Mouse (Mus musculus) C2C12 (cell line): ENCODE measurements around the gene Asic2. TPM values are rescaled to one million over a fixed set of nuclear protein-coding genes. Genes with fewer than 3 reads are reported as not detected.

Experiments
- H3K27me3 ChIP-seq: one replicate; pipeline ENCODE4 v1.6.1; 2011; ENCODE audit not compliant: control insufficient read depth, insufficient read depth, insufficient read length
- H3K36me3 ChIP-seq: one replicate; pipeline ENCODE4 v1.6.1; 2011; ENCODE audit not compliant: control insufficient read depth, insufficient read depth
- H3K4me3 ChIP-seq: one replicate; pipeline ENCODE4 v1.5.1; 2011; ENCODE audit warnings: mild to moderate bottlenecking, control low read depth; ENCODE audit not compliant: poor library complexity, insufficient read depth, severe bottlenecking
- H3K79me2 ChIP-seq: one replicate; pipeline ENCODE4 v1.6.1; 2011; ENCODE audit not compliant: control insufficient read depth, insufficient read depth
- H3K79me3 ChIP-seq: one replicate; pipeline ENCODE4 v1.6.1; 2011; ENCODE audit warnings: low read depth, control low read depth
- H3ac ChIP-seq: one replicate; pipeline ENCODE3; 2011; ENCODE audit warnings: low read depth; ENCODE audit not compliant: control insufficient read depth, insufficient read length
- CEBPB ChIP-seq: IDR thresholded peaks from one replicate; pipeline ENCODE4 v1.6.1; 2011; ENCODE audit warnings: low read depth, mild to moderate bottlenecking, control low read depth, moderate library complexity
- CTCF ChIP-seq: IDR thresholded peaks from one replicate; pipeline ENCODE4 v1.5.1; 2011; ENCODE audit not compliant: control insufficient read depth, insufficient read depth, insufficient read length
- FOSL1 ChIP-seq: IDR thresholded peaks from one replicate; pipeline ENCODE4 v1.8.0; 2011; ENCODE audit warnings: mild to moderate bottlenecking, low read length; ENCODE audit not compliant: poor library complexity, insufficient read depth, severe bottlenecking
- MAX ChIP-seq: IDR thresholded peaks from one replicate; pipeline ENCODE4 v1.6.1; 2011; ENCODE audit warnings: mild to moderate bottlenecking, control low read depth
- MYOD1 ChIP-seq: IDR thresholded peaks from one replicate; pipeline ENCODE4 v1.6.1; 2011; ENCODE audit warnings: low read depth; ENCODE audit not compliant: control insufficient read depth, insufficient read length
- MYOG ChIP-seq: IDR thresholded peaks from one replicate; pipeline ENCODE4 v1.6.1; 2011; ENCODE audit not compliant: control insufficient read depth, insufficient read length; ENCODE audit errors: extremely low read depth
- USF1 ChIP-seq: IDR thresholded peaks from one replicate; pipeline ENCODE4 v1.6.1; 2011; ENCODE audit warnings: low read depth, mild to moderate bottlenecking, control low read depth, moderate library complexity
- long read RNA-seq, 2 experiments: library from polyadenylated mRNA; unstranded; transcript quantifications; one replicate each; pipeline ENCODE4 v2.0.0; 2019 to 2020
- polyA plus RNA-seq: library from polyadenylated mRNA; unstranded; fragments of >200 nt; fragmentation: generic; extraction: Trizol; gene quantifications from one replicate; pipeline ENCODE4 v1.2.1, GENCODE M21; 2012; ENCODE audit warnings: missing spikeins

Asic2 gene
- not detected for polyA plus RNA-seq
- long read RNA-seq, experiment 1, result 0 reads
- long read RNA-seq, experiment 2, result 0 reads

DNA sequence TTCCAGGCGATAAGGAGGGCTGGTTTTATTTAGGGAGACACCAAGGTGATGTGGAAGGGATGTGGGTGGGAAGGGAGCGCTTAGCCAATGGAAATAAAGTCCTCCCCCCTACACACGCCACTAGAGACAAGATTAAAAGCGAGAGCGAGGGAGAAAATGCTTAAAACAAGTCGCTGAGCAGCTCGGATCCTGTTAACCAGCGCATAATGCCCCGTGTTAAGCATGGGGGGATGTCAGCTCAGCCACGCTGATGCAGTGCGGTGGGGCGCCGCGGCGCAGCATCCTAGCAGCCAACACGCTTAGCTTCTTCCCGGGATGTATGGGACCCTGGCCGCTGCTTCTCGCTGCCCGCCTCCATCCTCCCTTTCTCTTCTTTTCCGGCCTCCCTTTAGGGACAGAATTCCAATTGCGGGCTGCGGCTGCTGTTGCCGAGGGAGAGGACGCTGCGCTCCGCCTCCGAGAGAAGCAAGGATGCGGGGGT is at the start of gene Asic2:
Gene Asic2 (minus strand): TSS at position 57 of the 481 bp plus-strand sequence.
- no peaks in the 10 kb centered on the region for H3K79me2 ChIP-seq
- peaks cover 60% of the 10 kb centered on the region for H3K27me3 ChIP-seq
- H3K36me3 ChIP-seq, result no peaks in the 10 kb centered on the region
- H3K4me3 ChIP-seq, result no peak within 1 kb of the TSS
- TF ChIP-seq MYOG (no peak), USF1 (no peak), MYOD1 (no peak), CTCF (no peak), MAX (no peak), CEBPB (no peak), FOSL1 (no peak)
- no peak within 1 kb of the TSS for H3ac ChIP-seq
- H3K79me3 ChIP-seq, result no peaks in the 10 kb centered on the region

GRCm38 (mm10) chr11:82016181-82016780 is 48.0 kb upstream of the Asic2 start:
- H3K79me3 ChIP-seq, result no peaks in the 10 kb centered on the region
- H3K79me2 ChIP-seq, result no peaks in the 10 kb centered on the region
- H3K27me3 ChIP-seq, result no peaks in the 10 kb centered on the region
- TF ChIP-seq USF1, result no peak
- TF ChIP-seq MYOD1, result no peak
- no peak for TF ChIP-seq MAX
- no peak for TF ChIP-seq MYOG
- TF ChIP-seq FOSL1, result no peak
- TF ChIP-seq CEBPB, result no peak
- TF ChIP-seq CTCF, result no peak
- no peak overlapping the region for H3ac ChIP-seq
- H3K4me3 ChIP-seq, result no peak overlapping the region
- no peaks in the 10 kb centered on the region for H3K36me3 ChIP-seq

GRCm38 (mm10) chr11:82015066-82015465 is 46.8 kb upstream of the Asic2 start:
- TF ChIP-seq MAX (peak; percentile 53), USF1 (no peak), MYOD1 (peak; percentile 48), MYOG (no peak), CEBPB (peak; percentile 97)
- Histone ChIP-seq H3K79me3 (no peaks in the 10 kb centered on the region), H3K36me3 (no peaks in the 10 kb centered on the region), H3ac (no peak overlapping the region), H3K4me3 (no peak overlapping the region), H3K79me2 (no peaks in the 10 kb centered on the region), H3K27me3 (no peaks in the 10 kb centered on the region)

DNA sequence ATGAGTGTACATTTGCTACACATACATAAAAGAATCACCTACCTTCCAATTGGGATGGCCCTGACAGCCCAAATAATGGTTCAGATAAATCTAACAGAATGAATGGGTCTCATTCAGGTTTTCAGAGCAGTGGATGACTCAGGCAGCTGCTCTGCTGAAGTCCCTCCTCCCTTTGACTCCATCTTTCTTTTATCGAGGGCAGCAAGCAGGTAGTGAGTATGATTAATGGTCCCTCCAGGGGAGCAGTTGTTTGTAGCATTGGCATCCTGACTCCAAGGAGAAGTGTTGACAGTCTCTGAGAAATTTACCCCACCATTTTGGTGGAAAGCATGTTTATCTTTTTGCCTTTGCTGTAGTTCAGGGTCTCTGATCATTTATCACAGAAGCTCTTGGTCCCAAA is 45.5 kb upstream of the Asic2 start:
- Histone ChIP-seq H3K4me3 (no peak overlapping the region), H3K79me3 (no peaks in the 10 kb centered on the region), H3K36me3 (no peaks in the 10 kb centered on the region), H3K79me2 (no peaks in the 10 kb centered on the region), H3ac (no peak overlapping the region), H3K27me3 (no peaks in the 10 kb centered on the region)
- TF ChIP-seq MYOD1 (no peak), CTCF (no peak), USF1 (no peak), FOSL1 (no peak), MAX (no peak)

DNA sequence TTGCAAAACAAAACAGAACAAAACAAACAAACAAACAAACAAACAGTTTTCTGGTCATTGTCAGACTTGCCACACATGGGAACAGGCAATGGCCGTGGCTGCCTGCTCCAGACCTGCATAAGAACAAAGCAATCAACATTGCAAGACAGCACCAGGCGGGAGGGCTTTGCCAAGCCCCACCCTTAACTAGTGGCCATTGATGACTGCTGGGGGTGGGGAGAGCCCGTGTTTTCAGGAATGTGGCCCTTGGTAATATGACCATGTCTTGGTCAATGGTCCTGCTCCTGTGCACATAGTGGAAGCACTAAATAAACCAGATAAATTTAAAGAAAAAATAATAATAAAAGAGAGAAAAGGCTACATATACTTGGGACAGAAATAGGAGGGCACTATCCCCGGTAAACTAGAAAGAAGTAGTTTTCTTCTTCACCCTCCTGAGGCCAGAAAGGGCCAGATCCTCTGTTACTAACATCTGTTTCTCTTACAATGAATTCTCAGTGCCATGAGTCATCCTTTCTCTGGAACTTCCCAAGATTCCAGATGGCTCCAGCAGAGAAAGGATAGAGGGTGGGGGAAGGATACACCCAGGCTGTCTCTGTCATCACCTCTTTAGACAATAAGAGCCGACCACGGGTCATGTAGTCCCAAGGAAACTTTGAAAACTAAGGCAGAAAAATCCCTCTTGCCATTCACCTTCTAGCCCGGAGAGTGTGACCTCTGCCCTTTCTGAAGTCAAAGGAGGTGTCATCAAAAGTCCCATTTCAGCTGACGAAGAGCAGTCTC is 43.3 kb upstream of the Asic2 start:
- H3ac ChIP-seq, result no peak overlapping the region
- H3K36me3 ChIP-seq, result no peaks in the 10 kb centered on the region
- TF ChIP-seq MYOD1 (peak; percentile 12), FOSL1 (peak; percentile 78), USF1 (no peak), CEBPB (peak; percentile 28), MAX (peak; percentile 29), CTCF (no peak), MYOG (no peak)
- H3K79me2 ChIP-seq, result no peaks in the 10 kb centered on the region
- H3K4me3 ChIP-seq, result no peak overlapping the region
- no peaks in the 10 kb centered on the region for H3K27me3 ChIP-seq
- no peaks in the 10 kb centered on the region for H3K79me3 ChIP-seq

- no peak for TF ChIP-seq USF1
- TF ChIP-seq MYOD1, result no peak
- TF ChIP-seq MYOG, result no peak
- TF ChIP-seq CEBPB, result no peak
- no peak for TF ChIP-seq FOSL1
- no peaks in the 10 kb centered on the region for H3K27me3 ChIP-seq
Measured at GRCm38 (mm10) chr11:82010115-82010514, 41.9 kb upstream of the Asic2 start.

More at GRCm38 (mm10) chr11:82010115-82010514, 41.9 kb upstream of the Asic2 start:
- H3K36me3 ChIP-seq, result no peaks in the 10 kb centered on the region
- H3K79me3 ChIP-seq, result no peaks in the 10 kb centered on the region
- no peak overlapping the region for H3K4me3 ChIP-seq
- H3ac ChIP-seq, result no peak overlapping the region
- no peaks in the 10 kb centered on the region for H3K79me2 ChIP-seq
